Mouse (Mus musculus): ENCODE data around the gene Ampd3. TPM values are rescaled to one million over a fixed set of nuclear protein-coding genes. Genes with fewer than 3 reads are reported as not detected.

Gene Ampd3
- total and polyA plus RNA-seq, 3 experiments, result 13.1 to 64.1 (median 26.0) TPM

DNA sequence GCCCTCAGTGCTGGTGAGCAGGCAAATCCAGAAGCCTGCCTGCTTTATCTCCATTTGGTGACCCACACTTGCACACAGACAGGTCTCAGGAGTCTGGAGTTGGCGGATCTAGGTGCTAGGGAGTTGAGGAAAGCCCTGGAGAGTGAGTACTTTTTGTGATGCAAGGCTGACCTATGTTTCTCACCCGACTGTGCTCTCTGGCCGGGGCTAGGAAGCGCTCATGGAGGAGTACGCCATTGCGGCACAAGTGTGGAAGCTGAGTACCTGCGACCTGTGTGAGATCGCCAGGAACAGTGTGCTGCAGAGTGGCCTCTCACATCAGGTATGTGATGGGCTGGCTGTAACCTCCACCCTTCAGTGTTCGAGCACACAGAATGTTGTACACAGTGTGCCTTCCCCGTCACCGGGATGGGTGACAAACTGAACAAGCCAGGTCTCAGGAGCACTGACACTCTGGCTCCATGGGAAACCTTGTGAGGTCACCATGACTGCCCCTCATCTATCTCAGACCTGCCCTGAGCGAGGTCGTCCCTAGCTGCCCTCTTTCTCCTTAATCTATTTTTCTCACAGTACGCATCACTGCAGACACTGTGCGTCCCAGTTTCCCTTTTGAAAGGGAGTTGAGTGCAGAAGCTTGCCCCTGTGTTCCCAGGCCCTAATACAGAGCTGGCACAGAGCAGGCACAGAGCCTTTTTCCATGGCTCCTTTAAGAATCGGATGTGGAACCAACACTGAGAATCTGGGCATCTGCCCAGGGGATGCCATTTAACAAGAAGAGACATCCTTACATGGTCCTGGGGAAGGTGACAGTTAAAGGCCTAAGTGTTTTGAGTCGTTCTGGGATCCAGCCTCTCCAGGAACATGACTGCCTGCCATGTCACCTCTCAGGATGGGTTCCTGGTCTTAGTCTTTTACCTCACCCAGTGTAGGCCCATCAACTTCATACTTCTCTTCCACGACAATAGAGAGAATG lies 41.9 kb downstream of the Ampd3 start:
- H3K4me1 ChIP-seq (ENCODE audit: insufficient read depth, low read depth, low read length), result no peaks in the 10 kb centered on the region; the same call in 1 of the 2 replicates
- no peak overlapping the region for H3K4me3 ChIP-seq (ENCODE audit: low read depth, low read length)
- no peak for ATAC-seq (ENCODE audit: extremely low read depth, insufficient number of reproducible peaks, low FRiP score, poor library complexity, severe bottlenecking)
- no peak for TF ChIP-seq GATA2 (IDR thresholded peaks at IDR 0.05; ENCODE audit: borderline replicate concordance, low read depth, low read length)
- no peak for TF ChIP-seq POLR2AphosphoS5 (IDR thresholded peaks at IDR 0.05; ENCODE audit: insufficient replicate concordance, low read depth, low read length)
- no peak for TF ChIP-seq TAL1 (conservative IDR thresholded peaks at IDR 0.05; ENCODE audit: low read depth, low read length)
- no peak for TF ChIP-seq GATA1 (IDR thresholded peaks at IDR 0.05; ENCODE audit: borderline replicate concordance, low read length)
- TF ChIP-seq CTCF (IDR thresholded peaks at IDR 0.05; ENCODE audit: low read depth, low read length), result no peak
- DNase-seq (ENCODE audit: low spot score), result no peak
- peaks cover 83% of the 10 kb centered on the region for H3K36me3 ChIP-seq (replicated peaks)
- no peaks in the 10 kb centered on the region for H3K27me3 ChIP-seq (ENCODE audit: insufficient read depth, low read length)
- no peaks in the 10 kb centered on the region for H3K9me3 ChIP-seq (replicated peaks)

DNA sequence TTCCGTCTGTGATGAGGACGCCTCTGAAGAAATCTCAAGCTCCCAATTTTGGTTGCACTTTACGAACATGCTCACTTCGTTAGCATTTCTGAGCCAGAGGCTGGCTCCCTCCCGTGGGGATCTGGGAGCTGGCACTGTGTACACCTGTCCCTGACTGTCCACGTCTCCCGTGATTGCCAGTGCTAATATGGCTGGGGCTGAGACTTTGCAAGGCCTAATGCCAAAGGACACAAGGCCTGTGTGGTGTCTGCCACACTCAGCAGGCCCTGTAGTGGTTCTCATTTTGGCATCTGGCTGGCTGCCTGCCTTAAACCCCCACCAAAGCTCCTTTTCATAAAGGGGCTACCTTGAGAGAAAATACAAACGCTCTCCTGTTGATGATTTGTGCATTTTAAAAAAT lies 43.0 kb downstream of the Ampd3 start:
- Histone ChIP-seq H3K36me3 (replicated peaks) (peaks cover 81% of the 10 kb centered on the region), H3K4me1 (ENCODE audit: insufficient read depth, low read depth, low read length) (no peaks in the 10 kb centered on the region), H3K27me3 (ENCODE audit: insufficient read depth, low read length) (no peaks in the 10 kb centered on the region), H3K9me3 (replicated peaks) (no peaks in the 10 kb centered on the region), H3K4me3 (ENCODE audit: low read depth, low read length) (no peak overlapping the region)
- ATAC-seq (ENCODE audit: extremely low read depth, insufficient number of reproducible peaks, low FRiP score, poor library complexity, severe bottlenecking) (no peak), DNase-seq (ENCODE audit: low spot score) (no peak)
- TF ChIP-seq TAL1 (conservative IDR thresholded peaks at IDR 0.05; ENCODE audit: low read depth, low read length) (no peak), GATA2 (IDR thresholded peaks at IDR 0.05; ENCODE audit: borderline replicate concordance, low read depth, low read length) (no peak), POLR2AphosphoS5 (IDR thresholded peaks at IDR 0.05; ENCODE audit: insufficient replicate concordance, low read depth, low read length) (no peak)

DNA sequence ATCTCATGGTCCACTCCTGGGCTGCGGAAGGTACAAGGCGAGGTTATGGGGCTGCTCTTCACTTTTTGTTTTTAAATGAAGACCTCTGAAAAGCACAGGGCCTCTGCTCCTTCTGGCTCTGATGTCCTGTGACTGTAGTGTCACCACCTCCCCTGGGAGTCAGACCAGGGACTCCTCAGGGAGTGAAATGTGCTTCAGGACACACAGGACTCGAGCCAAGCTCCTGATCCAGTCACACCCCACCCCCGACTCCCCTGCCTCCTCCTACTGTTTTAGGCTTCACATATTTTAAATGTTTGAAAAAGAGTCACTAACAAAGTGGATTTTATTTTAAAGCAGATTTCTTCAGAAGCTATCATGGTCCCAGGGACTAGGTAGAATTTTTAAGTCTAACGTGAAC lies 43.5 kb downstream of the Ampd3 start:
- peaks cover 80% of the 10 kb centered on the region for H3K36me3 ChIP-seq (replicated peaks)

DNA sequence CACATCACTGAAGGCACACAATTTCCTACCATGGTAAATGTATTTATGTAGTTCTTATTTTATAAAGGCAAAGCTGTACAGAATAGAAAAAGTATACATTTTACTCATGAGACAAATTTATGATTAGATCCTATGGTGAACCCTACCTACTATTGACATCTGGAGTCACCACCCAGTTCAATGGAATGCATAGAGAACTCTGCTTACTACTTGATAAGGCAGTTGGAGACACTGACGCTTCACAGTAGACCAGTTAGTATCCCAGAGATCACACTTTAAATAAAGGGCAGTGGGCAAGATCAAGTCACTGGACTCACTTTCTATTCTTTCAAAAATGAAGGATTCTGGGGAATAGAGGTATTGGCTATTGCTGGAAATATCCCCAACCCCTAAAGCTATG lies 46.0 kb downstream of the Ampd3 start:
- ATAC-seq (ENCODE audit: extremely low read depth, insufficient number of reproducible peaks, low FRiP score, poor library complexity, severe bottlenecking) (no peak), DNase-seq (ENCODE audit: low spot score) (no peak)
- H3K4me3 ChIP-seq (ENCODE audit: low read depth, low read length), result no peak overlapping the region
- H3K27me3 ChIP-seq (ENCODE audit: insufficient read depth, low read length), result no peaks in the 10 kb centered on the region
- peaks cover 74% of the 10 kb centered on the region for H3K36me3 ChIP-seq (replicated peaks)
- TF ChIP-seq CTCF (IDR thresholded peaks at IDR 0.05; ENCODE audit: low read depth, low read length) (no peak), POLR2AphosphoS5 (IDR thresholded peaks at IDR 0.05; ENCODE audit: insufficient replicate concordance, low read depth, low read length) (no peak), GATA1 (IDR thresholded peaks at IDR 0.05; ENCODE audit: borderline replicate concordance, low read length) (no peak), TAL1 (conservative IDR thresholded peaks at IDR 0.05; ENCODE audit: low read depth, low read length) (no peak), GATA2 (IDR thresholded peaks at IDR 0.05; ENCODE audit: borderline replicate concordance, low read depth, low read length) (no peak)
- H3K4me1 ChIP-seq (ENCODE audit: insufficient read depth, low read depth, low read length), result peaks cover 8% of the 10 kb centered on the region
- no peaks in the 10 kb centered on the region for H3K9me3 ChIP-seq (replicated peaks)

More for the DNA sequence above, 43.5 kb downstream of the Ampd3 start:
- Histone ChIP-seq H3K4me3 (ENCODE audit: low read depth, low read length) (no peak overlapping the region), H3K4me1 (ENCODE audit: insufficient read depth, low read depth, low read length) (no peaks in the 10 kb centered on the region), H3K9me3 (replicated peaks) (no peaks in the 10 kb centered on the region), H3K27me3 (ENCODE audit: insufficient read depth, low read length) (no peaks in the 10 kb centered on the region)
- DNase-seq (ENCODE audit: low spot score) (no peak), ATAC-seq (ENCODE audit: extremely low read depth, insufficient number of reproducible peaks, low FRiP score, poor library complexity, severe bottlenecking) (no peak)
- TF ChIP-seq CTCF (IDR thresholded peaks at IDR 0.05; ENCODE audit: low read depth, low read length) (no peak), POLR2AphosphoS5 (IDR thresholded peaks at IDR 0.05; ENCODE audit: insufficient replicate concordance, low read depth, low read length) (no peak), GATA2 (IDR thresholded peaks at IDR 0.05; ENCODE audit: borderline replicate concordance, low read depth, low read length) (no peak), TAL1 (conservative IDR thresholded peaks at IDR 0.05; ENCODE audit: low read depth, low read length) (no peak), GATA1 (IDR thresholded peaks at IDR 0.05; ENCODE audit: borderline replicate concordance, low read length) (no peak)

DNA sequence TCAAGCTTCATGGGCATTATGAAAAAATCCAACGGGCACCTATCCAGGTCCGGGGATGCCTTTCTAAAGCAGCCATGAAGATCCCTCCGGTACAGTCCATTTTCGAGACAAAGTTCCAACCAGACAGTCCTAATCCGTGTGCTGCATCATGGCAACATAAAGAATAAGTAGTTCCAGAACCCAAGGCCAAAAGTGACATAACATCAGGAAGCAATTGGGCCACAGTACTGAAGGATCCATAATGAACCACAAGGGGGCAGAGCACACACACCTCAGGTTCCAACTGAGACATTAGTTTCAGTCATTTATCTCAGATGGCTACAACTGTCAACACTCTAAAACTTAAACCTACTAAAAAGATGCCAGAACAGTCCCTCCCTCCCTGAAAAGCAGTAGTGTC lies 48.0 kb downstream of the Ampd3 start:
- Histone ChIP-seq H3K4me3 (ENCODE audit: low read depth, low read length) (no peak overlapping the region), H3K9me3 (replicated peaks) (no peaks in the 10 kb centered on the region), H3K4me1 (ENCODE audit: insufficient read depth, low read depth, low read length) (peaks cover 12% of the 10 kb centered on the region), H3K36me3 (replicated peaks) (peaks cover 65% of the 10 kb centered on the region), H3K27me3 (ENCODE audit: insufficient read depth, low read length) (no peaks in the 10 kb centered on the region)
- no peak for DNase-seq (ENCODE audit: low spot score)
- peak; percentile 49 for ATAC-seq (ENCODE audit: extremely low read depth, insufficient number of reproducible peaks, low FRiP score, poor library complexity, severe bottlenecking)
- TF ChIP-seq CTCF (IDR thresholded peaks at IDR 0.05; ENCODE audit: low read depth, low read length), result peak; percentile 61
- no peak for TF ChIP-seq POLR2AphosphoS5 (IDR thresholded peaks at IDR 0.05; ENCODE audit: insufficient replicate concordance, low read depth, low read length)
- no peak for TF ChIP-seq GATA2 (IDR thresholded peaks at IDR 0.05; ENCODE audit: borderline replicate concordance, low read depth, low read length)

DNA sequence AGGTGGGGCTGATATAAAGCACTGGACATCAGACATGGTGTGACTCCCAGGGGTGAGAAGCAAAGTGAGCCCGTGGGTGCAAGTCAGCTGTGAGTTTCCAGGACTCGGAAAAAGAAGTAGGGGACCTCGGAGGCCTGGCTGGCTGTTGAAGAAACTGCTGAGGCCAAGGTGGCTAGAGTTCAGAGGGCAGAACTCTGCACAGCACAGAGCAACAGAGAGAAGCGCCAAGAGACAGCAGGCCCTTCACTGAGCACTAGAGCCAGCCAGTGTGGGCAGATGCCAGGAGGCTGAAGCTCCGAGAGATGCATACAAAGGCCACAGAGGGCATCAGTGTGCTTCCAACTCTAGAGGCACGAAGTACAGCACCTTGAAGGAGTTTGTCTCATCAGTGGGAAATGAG lies 50.2 kb downstream of the Ampd3 start:
- H3K36me3 ChIP-seq (replicated peaks), result peaks cover 65% of the 10 kb centered on the region
- peaks cover 12% of the 10 kb centered on the region for H3K4me1 ChIP-seq (ENCODE audit: insufficient read depth, low read depth, low read length)
- DNase-seq (ENCODE audit: low spot score) (no peak), ATAC-seq (ENCODE audit: extremely low read depth, insufficient number of reproducible peaks, low FRiP score, poor library complexity, severe bottlenecking) (no peak)
- no peak for TF ChIP-seq POLR2AphosphoS5 (IDR thresholded peaks at IDR 0.05; ENCODE audit: insufficient replicate concordance, low read depth, low read length)
- H3K4me3 ChIP-seq (ENCODE audit: low read depth, low read length), result no peak overlapping the region
- H3K27me3 ChIP-seq (ENCODE audit: insufficient read depth, low read length), result no peaks in the 10 kb centered on the region
- H3K9me3 ChIP-seq (replicated peaks), result no peaks in the 10 kb centered on the region

All from G1E (cell line).